9 mouse cellular contexts compared by ENCODE assay signal in the genomic region with DNA sequence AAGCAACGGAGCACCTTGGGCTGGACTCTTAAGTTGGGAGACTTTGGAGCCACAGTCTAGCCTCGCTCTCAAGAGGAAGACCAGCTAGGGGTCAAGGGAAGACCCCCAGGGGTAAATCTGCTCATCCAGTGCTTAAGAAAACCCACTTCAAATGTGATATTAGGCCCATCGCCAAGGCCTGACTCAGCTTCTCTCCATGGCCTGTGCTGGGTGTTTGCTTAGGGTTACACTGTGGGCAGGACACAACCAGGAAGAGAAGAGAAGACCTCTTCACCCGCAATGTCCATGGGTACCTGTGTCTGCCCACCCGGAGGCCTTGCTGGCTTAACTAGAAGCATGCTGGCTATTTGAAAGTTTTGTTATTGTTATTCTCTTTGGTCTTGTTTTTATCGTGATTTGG.
DNase-seq lines count a peak whose midpoint lies in the region; ATAC-seq and TF ChIP-seq lines count a peak whose summit lies in the region.
"Had no signal": no experiment of that assay in that cellular context is flagged by ENCODE, and none has a peak within 500 bp of the region (broad histone marks: within the 10 kb centered on the region; RNA-seq: fewer than 3 reads in every experiment).

No protein-coding gene starts in this region.

- ATAC-seq in erythroblast, adult 5-6 weeks (replicated peaks; ENCODE audit: low FRiP score, poor library complexity, severe bottlenecking) = 0 out of 2 replicates have a peak, but pooled peaks have one; percentile 39
- ATAC-seq in midbrain, embryonic 11.5 days (ENCODE audit: low FRiP score) = no peak

- no peak for TF ChIP-seq CTCF in small intestine, adult 2 months (IDR thresholded peaks at IDR 0.05; ENCODE audit: extremely low read depth, insufficient read length, insufficient replicate concordance, low read depth, low read length)

- no peaks in the 10 kb centered on the region for H3K9me3 ChIP-seq in midbrain, embryonic 11.5 days (ENCODE audit: control insufficient read depth, low read length)
- H3K9me3 ChIP-seq: midbrain, embryonic 12.5 days had no signal

- 59% methylated on average over 6 of the region's 6 CpGs for WGBS in small intestine, adult 2 months
- WGBS in midbrain, embryonic 11.5 days = 81% methylated on average over 6 of the region's 6 CpGs

- H3K27ac ChIP-seq in small intestine, adult 2 months (ENCODE audit: insufficient read depth, low read depth, low read length) = peak overlapping the region; percentile 36
- H3K27ac ChIP-seq in midbrain, embryonic 11.5 days (ENCODE audit: low read depth, low read length) = no peak overlapping the region
- H3K27ac ChIP-seq: midbrain, embryonic 12.5 days had no signal

- H3K36me3 ChIP-seq in small intestine, adult 2 months (ENCODE audit: control insufficient read depth, insufficient read depth, low read length) = no peaks in the 10 kb centered on the region
- H3K36me3 ChIP-seq in midbrain, embryonic 11.5 days (ENCODE audit: control insufficient read depth, insufficient read depth, low read length) = no peaks in the 10 kb centered on the region
- H3K36me3 ChIP-seq: midbrain, embryonic 12.5 days had no signal

- H3K9ac ChIP-seq in midbrain, embryonic 11.5 days (ENCODE audit: low read length) = no peak overlapping the region
- H3K9ac ChIP-seq: midbrain, embryonic 12.5 days had no signal

- no peak for TF ChIP-seq POLR2A in small intestine, adult 2 months (IDR thresholded peaks at IDR 0.05; ENCODE audit: low read depth, low read length)

- H3K4me3 ChIP-seq in small intestine, adult 2 months (ENCODE audit: low read depth, low read length) = no peak overlapping the region
- no peak overlapping the region for H3K4me3 ChIP-seq in midbrain, embryonic 11.5 days (ENCODE audit: low read depth, low read length)
- H3K4me3 ChIP-seq: midbrain, embryonic 12.5 days had no signal

- no peak overlapping the region for H3K4me2 ChIP-seq in midbrain, embryonic 11.5 days
- H3K4me2 ChIP-seq: midbrain, embryonic 12.5 days had no signal

- DNase-seq in adrenal gland, adult 2 months = peak; percentile 57
- no peak for DNase-seq in adrenal gland, postnatal 4 days (ENCODE audit: low spot score in 2 of 2)
- DNase-seq in ovary, postnatal 36 days (ENCODE audit: low spot score) = peak; percentile 11
- no peak for DNase-seq in ovary, postnatal 10 days (ENCODE audit: low spot score)
- no peak for DNase-seq in midbrain, embryonic 11.5 days (ENCODE audit: low spot score, missing footprints)
- no peak for DNase-seq in cerebellum, adult 9-11 months

- peaks cover 21% of the 10 kb centered on the region for H3K4me1 ChIP-seq in small intestine, adult 2 months (ENCODE audit: control insufficient read depth, insufficient read depth, insufficient read length, low read length)
- H3K4me1 ChIP-seq in midbrain, embryonic 11.5 days (ENCODE audit: control insufficient read depth, insufficient read depth, low read length) = no peaks in the 10 kb centered on the region
- H3K4me1 ChIP-seq: midbrain, embryonic 12.5 days had no signal

- no peaks in the 10 kb centered on the region for H3K27me3 ChIP-seq in small intestine, adult 2 months (ENCODE audit: control insufficient read depth, insufficient read depth, low read length)
- no peaks in the 10 kb centered on the region for H3K27me3 ChIP-seq in midbrain, embryonic 11.5 days (ENCODE audit: control insufficient read depth, insufficient read depth, low read length)
- H3K27me3 ChIP-seq: midbrain, embryonic 12.5 days had no signal

Comparison
In these comparisons a context has a peak if more than half of its experiments do, and no peak if none do; other contexts are left out.
1. DNase-seq: peak in adrenal gland, adult 2 months (single experiment) and ovary, postnatal 36 days (single experiment); none in adrenal gland, postnatal 4 days (0 of 2), ovary, postnatal 10 days (single experiment), midbrain, embryonic 11.5 days (single experiment) and cerebellum, adult 9-11 months (single experiment).